Mouse (Mus musculus) thymus, adult 18-20 months (tissue): Measurements from ENCODE around the gene Rbm38.

Experiments used
- DNase-seq, 2 experiments: peaks; one replicate each; pipeline ENCODE4 v3.0.0; 2022; ENCODE audit warnings: mixed read lengths in 2 of 2

The Rbm38 gene

GRCm38 (mm10) chr2:173061443-173062351, 41.4 kb downstream of the Rbm38 start:
- DNase-seq = no peak

- DNase-seq = no peak
Measured at GRCm38 (mm10) chr2:173063219-173063618, 42.9 kb downstream of the Rbm38 start.

GRCm38 (mm10) chr2:173064864-173065263, 44.6 kb downstream of the Rbm38 start:
- DNase-seq = no peak

- DNase-seq = no peak
Measured at GRCm38 (mm10) chr2:173072948-173073347, 52.6 kb downstream of the Rbm38 start.

- DNase-seq = no peak
Measured at GRCm38 (mm10) chr2:173073666-173074065, 53.4 kb downstream of the Rbm38 start.

GRCm38 (mm10) chr2:173076921-173077320, 56.6 kb downstream of the Rbm38 start:
- no peak for DNase-seq

GRCm38 (mm10) chr2:173079766-173080549, 59.7 kb downstream of the Rbm38 start:
- DNase-seq = no peak

- DNase-seq = peak in 1 of 2 experiments; percentile 77
Measured at GRCm38 (mm10) chr2:173080785-173081241, 60.5 kb downstream of the Rbm38 start.

- peak in 1 of 2 experiments; percentile 83 for DNase-seq
Measured at GRCm38 (mm10) chr2:173082706-173083105, 62.4 kb downstream of the Rbm38 start.

GRCm38 (mm10) chr2:173083106-173083505, 62.8 kb downstream of the Rbm38 start:
- DNase-seq = peak in 1 of 2 experiments; percentile 43

- DNase-seq = peak; percentile 77 to 89
Measured at GRCm38 (mm10) chr2:173083712-173084475, 63.6 kb downstream of the Rbm38 start.
